Mouse (Mus musculus) adrenal gland, adult (tissue): ENCODE measurements around the gene AW549877.
A peak's percentile ranks its signal among the peaks of the same experiment; 100 is the strongest.

Source experiments
- DNase-seq, 2 experiments: peaks; one replicate each; pipeline ENCODE4 v3.0.0; 2022 to 2023; ENCODE audit warnings: low spot score in 1 of 2; ENCODE audit not compliant: inconsistent age in 2 of 2

Gene AW549877

DNA sequence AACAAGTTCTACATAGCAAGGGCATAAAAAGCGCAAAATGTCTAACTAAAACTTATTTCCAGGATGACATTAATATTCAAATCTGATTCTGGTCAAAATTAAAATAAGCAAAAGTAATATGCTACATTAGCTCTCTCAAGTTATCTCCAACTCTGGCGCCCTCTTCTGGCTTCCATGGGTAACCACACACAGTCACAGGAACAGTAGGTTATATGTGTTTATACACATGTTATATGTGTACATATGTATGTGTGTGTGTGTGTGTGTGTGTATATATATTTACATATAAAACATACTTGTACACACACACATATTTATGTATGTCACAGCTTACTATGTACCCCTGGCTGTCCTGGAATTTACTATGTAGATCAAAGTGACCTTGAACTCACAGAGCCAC is 7.6 kb downstream of the AW549877 start:
- peak; percentile 23 to 67 for DNase-seq

DNA sequence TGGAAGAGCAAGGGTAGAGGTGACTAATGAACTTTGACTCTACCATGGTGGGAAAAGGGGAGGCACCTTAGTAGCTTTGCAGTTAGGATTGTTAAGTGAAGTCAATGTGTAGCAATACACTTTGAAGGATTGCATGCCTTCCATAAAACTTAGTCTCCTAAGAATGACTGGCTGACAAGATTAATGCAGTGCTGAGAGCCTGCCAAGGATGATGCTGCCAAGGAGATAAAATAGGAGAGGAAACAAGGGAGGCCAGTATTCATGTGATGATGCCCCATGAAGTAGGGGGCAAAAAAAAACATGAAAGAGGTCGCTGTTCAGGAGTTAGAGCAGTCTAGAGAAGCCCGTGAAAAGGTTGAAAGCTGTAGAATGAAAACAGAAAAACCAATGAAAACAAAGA is 10.7 kb downstream of the AW549877 start:
- peak; percentile 29 to 78 for DNase-seq

DNA sequence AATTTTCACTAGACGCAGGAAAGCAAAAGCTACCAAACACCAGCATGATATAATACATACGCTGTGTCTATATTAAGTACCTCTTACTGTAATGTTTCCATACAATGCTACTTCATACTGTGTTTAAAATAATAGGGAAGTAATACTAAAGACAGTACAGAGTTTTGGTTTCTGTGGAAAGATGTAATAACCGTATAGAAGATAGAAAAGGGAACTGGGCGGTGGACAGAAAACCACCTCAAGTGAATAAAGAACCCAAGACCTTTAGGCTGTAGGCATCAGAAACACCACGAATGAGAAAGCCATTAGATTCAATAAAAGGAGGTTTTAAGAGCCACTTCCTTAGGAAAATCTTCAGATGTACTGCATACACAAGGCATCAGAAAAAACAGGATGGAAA is 12.8 kb downstream of the AW549877 start:
- no peak for DNase-seq

DNA sequence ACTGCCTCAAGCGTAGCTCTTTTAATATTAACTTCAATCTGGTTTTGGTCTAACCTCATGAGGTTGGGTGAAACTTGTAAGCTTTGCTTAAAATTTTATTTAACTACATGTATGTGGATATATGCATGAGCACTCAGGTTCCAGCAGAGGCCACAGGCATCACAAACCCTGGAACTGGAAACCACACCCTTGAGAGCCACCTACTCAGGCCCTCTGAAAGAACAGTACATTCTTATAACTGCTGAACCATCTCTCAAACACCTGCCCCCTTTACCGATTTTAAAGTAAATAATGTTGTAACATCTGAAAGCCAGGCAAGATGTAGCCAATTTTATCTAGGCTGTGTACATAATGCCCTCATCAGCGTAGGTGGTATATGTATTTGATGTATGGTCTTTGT is 15.7 kb downstream of the AW549877 start:
- no peak for DNase-seq

DNA sequence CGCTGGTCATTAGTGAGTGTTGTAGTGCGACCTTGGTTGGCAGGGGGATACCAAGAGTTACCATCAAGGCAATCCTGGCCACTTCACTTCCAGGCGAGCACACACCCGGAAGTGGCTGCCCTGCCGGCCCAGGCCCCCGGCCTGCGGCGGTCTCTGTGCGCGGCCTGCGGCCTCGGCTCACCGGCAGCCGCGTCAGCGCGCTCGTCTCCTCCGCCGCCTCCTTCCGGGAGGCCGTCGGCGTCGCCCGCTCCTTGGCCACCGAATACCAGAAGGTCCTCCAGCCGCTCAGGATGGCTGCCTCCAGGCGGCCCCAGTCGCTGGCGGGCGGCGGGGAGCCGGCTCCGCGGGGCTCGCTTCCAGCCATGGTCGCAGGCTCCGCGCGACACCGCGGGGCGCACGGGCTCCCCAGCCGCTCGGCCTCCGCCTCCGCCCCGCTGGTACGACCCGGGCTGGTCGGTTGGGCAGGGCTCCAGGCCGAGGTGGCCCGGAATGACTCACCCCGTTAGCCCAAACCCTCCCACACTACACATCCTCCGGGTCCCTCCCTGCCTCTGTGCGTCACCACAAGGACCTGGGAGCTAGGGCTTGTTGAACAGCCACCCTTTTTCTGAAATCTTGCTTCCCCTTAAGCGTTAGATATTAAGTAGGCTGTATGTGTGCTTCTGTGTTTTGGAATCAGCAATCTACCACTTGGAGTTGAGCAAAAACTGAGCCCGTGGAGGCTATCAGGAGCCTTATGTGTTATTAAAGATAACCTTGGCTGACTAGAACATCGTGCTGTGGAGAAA is 16.3 kb downstream of the AW549877 start, which contains the start of gene Fbxo4:
Fbxo4 (minus strand) TSS at position 513 of the 788 bp plus-strand sequence.
- peak; percentile 95 to 97 for DNase-seq

DNA sequence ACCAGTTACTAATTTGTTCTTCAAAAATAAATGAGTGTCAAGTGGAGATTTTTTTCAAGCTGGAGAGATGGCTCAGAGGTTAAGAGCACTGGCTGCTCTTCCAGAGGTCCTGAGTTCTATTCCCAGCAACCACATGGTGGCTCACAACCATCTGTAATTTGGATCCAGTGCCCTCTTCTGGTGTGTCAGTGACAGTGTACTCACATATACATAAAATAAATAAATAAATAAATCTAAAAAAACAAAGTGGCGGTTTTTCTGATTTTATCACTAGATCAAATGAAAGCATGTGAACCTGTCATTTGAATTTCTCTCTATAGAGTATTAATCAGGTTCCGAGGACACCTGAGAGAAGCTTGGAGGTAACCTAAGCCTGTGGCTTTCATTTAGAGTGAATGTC is 17.3 kb downstream of the AW549877 start:
- DNase-seq, result no peak

DNA sequence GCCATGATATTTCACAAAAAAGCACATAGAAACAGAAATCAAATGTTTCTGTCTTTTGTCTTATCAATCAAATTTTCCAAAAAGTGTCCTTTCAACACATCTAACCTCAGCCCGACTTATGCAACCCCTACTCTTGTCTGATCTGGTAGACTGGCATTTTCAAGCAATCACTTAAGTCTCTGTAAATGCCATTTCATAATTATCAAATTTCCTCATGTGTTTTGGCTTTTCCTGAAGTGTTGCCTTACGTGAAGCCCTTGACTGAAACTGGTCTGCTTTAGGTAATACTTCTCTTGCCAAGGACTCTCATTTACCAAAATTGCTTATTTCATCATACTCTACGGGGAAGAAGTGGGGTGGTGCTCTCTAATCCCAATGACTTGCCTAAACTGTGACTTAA is 22.2 kb downstream of the AW549877 start:
- no peak for DNase-seq

DNA sequence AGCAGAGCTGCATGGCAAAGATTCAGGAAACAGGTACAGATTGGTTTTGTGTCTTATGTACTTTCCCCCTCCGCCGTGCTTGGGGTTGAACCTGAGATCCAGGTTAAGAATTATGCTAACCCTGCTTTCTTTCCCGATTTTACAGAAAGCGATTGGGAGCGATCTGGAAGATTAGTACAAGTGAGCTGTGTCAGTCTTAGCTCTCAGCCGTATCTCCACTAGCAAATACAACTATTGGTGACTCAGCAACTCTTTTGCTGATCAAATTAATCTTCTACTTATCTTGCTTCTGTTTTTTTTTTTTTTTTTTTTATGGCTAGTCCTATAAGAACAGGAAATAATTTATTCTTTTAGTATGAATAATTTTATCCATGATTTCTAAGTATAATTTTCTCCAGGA is 25.4 kb downstream of the AW549877 start:
- DNase-seq, result peak in 1 of 2 experiments; percentile 11

DNA sequence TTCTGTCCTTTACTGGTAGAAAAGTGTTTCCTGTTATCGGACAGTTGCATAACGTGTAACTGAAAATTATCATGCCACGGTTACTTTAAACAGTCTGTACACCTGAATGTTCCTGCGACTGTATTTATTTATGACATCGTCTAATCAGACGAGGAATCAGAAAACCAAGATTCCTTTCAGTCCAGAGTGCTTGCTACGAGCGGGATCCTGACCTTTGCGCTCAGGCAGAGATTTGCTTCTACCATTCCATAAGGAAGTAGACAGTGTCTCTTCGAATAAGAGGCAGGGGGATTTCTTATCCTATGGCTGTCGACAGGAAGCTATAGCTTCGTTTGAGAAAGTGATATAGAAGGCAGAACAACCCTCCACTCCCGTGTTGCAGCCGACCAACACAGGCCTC is 25.8 kb downstream of the AW549877 start:
- peak in 1 of 2 experiments; percentile 11 for DNase-seq

DNA sequence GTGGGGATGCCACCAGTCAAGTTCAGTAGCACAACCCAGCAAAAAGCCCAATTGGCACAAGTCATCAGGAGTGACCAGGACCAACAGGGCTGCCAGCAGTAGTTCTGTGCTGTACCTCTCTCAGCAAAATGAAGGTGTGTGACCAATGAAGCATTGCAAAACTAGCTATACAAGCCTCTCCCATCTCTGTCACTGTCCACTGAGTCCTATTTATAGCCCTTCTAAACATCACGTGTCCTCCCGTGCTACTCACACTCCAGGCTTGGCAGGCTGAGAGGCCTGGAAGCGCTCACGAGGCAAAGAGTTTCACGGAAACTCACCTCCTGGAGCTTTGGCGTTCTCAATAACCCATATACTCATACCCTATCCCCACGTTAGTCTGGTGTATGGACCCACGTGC is 33.3 kb downstream of the AW549877 start:
- DNase-seq, result peak; percentile 25 to 74

DNA sequence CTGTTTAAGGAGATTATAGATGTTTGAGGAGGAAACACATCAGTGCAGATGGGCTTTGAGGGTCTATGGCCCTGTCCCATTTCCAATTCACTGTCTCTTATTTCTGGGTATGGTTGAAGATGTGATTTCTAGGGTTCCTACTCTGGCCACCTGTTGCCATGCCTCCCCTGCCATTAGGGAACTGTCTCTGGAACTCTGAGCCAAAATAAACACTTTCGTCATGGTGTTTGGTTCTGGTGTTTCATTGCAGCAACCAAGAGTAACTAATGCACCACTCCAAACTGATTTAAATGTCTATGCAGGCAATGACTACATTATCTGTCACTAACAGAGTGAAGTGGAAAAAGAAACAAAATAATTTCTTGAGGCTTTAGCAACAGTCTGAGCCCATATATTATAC is 35.5 kb downstream of the AW549877 start:
- DNase-seq, result no peak

DNA sequence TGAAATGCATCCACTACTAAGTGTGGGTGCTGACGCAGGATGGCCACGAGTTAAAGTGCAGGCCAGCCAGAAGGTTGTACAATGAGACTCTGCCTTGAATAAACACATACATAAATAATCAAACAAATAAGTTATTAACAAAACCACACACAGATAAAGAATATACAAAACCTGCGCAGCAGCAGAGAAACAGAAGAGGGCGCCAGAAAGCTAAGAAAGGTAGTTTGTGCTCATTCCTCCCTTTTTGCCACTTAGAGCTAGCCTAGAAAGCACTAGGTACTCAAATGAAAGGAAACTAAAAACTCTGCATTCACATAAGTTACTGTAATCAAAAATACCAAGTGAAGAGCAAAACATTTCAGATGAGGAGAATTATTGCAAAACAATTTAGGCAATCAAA is 37.6 kb downstream of the AW549877 start:
- DNase-seq, result peak; percentile 38 to 86

DNA sequence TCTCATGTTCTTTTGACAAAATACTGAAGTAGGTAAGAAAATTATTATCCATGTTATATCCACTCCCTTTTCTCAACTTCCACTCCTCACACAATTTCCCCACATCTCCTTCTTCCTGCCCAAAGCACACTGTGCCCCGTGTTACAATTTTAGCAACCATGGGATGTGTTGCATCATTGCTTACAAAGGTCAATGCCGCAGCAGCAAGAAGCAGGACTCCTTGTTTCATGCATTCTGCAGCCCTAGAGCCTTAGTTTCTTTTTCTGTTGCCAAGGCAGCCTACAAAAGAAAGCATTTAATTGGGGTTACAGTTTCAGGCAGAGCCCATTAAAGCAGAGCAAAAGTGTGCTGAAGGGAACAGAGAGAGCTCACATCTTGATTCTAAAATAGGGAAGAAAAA is 40.6 kb downstream of the AW549877 start:
- DNase-seq, result peak; percentile 68 to 83

DNA sequence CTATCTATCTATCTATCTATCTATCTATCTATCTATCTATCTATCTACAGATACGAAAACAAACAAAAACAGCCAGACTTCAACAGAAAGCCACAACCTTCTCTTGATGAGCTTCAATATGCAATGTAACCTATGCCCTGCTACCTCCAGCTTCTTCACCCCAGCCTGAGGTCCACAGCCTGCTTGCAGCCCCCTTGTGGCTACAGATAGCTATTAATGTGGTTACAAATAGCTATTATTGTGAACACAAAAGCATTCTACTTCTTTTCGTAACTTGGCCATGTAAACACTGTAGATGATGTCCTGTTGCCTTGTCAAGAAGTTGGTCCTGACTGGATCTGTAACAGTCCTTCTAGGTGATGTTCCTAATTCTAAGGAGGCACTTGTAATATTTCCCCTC is 57.4 kb downstream of the AW549877 start:
- no peak for DNase-seq

DNA sequence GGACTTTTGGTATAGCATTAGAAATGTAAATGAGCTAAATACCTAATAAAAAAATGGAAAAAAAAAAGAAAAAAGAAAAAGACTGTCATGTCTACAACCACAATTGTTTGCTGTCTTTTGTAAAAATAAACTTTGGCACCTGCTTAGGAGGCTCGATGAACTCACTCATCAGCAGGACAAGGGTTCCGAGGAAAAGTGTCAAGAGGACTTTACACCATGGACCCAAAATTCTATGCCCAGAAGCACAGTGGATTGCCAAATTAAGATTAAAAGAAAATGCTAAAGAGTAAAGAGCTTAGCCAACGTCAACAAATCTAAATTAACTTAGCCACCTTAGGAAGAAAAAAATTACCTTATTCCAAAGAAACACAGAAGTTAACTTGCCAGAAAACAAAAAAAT is 59.5 kb downstream of the AW549877 start:
- DNase-seq, result no peak

DNA sequence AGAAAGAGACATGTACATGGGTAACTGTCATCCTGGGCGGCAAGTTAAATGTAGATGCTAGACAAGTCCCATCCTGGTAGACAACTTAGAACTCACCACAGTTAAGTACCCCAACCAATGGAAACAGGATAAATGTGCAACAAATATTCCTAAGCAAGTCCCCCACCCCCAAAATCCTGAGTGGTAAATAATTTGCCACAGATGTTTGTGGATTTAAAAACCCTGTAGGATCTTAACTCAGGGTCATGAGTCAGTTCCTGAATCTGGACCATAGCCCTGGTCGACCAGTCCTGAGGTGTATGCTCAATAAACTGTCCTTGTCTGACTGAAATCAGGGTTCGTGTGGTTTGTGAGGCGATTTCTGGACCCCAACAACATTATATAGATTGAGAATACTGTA is 62.1 kb downstream of the AW549877 start:
- no peak for DNase-seq
